Mouse (Mus musculus): ENCODE measurements around the gene Lrpprc. TPM values are rescaled to one million over a fixed set of nuclear protein-coding genes. Genes with fewer than 3 reads are reported as not detected.

Lrpprc gene
- total and polyA plus RNA-seq, 2 experiments from 2014 or later = 39.1 to 47.3 TPM

GRCm38 (mm10) chr17:84788376-84789125 is 2.0 kb downstream of the Lrpprc start:
- Histone ChIP-seq H3K4me1 (ENCODE audit: insufficient read depth, low read length) (0 out of 2 replicates have a peak, but pooled peaks cover 7% of the 10 kb centered on the region), H3K4me2 (ENCODE audit: low read depth, low read length) (no peak overlapping the region), H3K36me3 (ENCODE audit: insufficient read depth, low read length) (0 out of 2 replicates have a peak, but pooled peaks cover 6% of the 10 kb centered on the region), H3K9me3 (ENCODE audit: low read length) (no peaks in the 10 kb centered on the region), H3K27ac (no peak overlapping the region), H3K9ac (replicated peaks; ENCODE audit: low read length) (no peak overlapping the region), H3K27me3 (ENCODE audit: insufficient read depth, low read length) (no peaks in the 10 kb centered on the region), H3K4me3 (ENCODE audit: low read length) (no peak overlapping the region)
- 90% methylated on average over 20 of the region's 20 CpGs for WGBS
- no peak for TF ChIP-seq CTCF (IDR thresholded peaks at IDR 0.05; ENCODE audit: low read depth)
- ATAC-seq = no peak
- no peak for DNase-seq (ENCODE audit: low spot score)

DNA sequence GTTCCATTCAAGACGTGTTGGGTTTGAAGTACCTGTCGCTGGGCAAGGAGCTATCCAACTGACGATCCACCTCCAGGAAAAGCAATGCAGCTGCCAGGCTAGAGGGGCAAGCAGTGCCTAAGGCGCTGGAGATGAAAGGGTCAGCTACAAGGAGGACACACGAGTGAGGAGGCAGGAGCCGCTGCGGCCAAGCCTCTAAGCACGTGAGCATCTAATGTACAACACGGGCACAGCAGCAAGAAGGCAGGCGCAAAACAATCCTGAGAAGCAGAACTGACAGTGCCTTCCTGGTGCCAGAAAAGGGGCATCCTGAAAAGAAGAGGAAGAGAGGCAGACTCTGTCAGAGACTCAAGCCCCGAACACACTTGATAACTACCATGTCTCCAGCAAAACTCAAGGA is 3.1 kb downstream of the Lrpprc start:
- H3K4me3 ChIP-seq (ENCODE audit: low read length) = no peak overlapping the region
- no peak overlapping the region for H3K9ac ChIP-seq (replicated peaks; ENCODE audit: low read length)
- no peak overlapping the region for H3K27ac ChIP-seq
- ATAC-seq (no peak), DNase-seq (ENCODE audit: low spot score) (no peak)
- TF ChIP-seq CTCF (IDR thresholded peaks at IDR 0.05; ENCODE audit: low read depth) = no peak
- no peaks in the 10 kb centered on the region for H3K27me3 ChIP-seq (ENCODE audit: insufficient read depth, low read length)
- no peaks in the 10 kb centered on the region for H3K9me3 ChIP-seq (ENCODE audit: low read length)
- WGBS = 88% methylated on average over 11 of the region's 11 CpGs
- 0 out of 2 replicates have a peak, but pooled peaks cover 7% of the 10 kb centered on the region for H3K4me1 ChIP-seq (ENCODE audit: insufficient read depth, low read length)
- no peak overlapping the region for H3K4me2 ChIP-seq (ENCODE audit: low read depth, low read length)
- 0 out of 2 replicates have a peak, but pooled peaks cover 6% of the 10 kb centered on the region for H3K36me3 ChIP-seq (ENCODE audit: insufficient read depth, low read length)

- Histone ChIP-seq H3K4me3 (ENCODE audit: low read length) (no peak overlapping the region), H3K4me1 (ENCODE audit: insufficient read depth, low read length) (0 out of 2 replicates have a peak, but pooled peaks cover 7% of the 10 kb centered on the region), H3K4me2 (ENCODE audit: low read depth, low read length) (no peak overlapping the region), H3K36me3 (ENCODE audit: insufficient read depth, low read length) (0 out of 2 replicates have a peak, but pooled peaks cover 6% of the 10 kb centered on the region), H3K27me3 (ENCODE audit: insufficient read depth, low read length) (no peaks in the 10 kb centered on the region), H3K9ac (replicated peaks; ENCODE audit: low read length) (no peak overlapping the region), H3K27ac (no peak overlapping the region), H3K9me3 (ENCODE audit: low read length) (no peaks in the 10 kb centered on the region)
- ATAC-seq = no peak
- DNase-seq (ENCODE audit: low spot score) = no peak
- 89% methylated on average over 8 of the region's 8 CpGs for WGBS
- TF ChIP-seq CTCF (IDR thresholded peaks at IDR 0.05; ENCODE audit: low read depth) = no peak
Observed at GRCm38 (mm10) chr17:84786911-84787310, 3.7 kb downstream of the Lrpprc start.

GRCm38 (mm10) chr17:84785176-84785575 is 5.4 kb downstream of the Lrpprc start:
- Histone ChIP-seq H3K9ac (replicated peaks; ENCODE audit: low read length) (no peak overlapping the region), H3K9me3 (ENCODE audit: low read length) (no peaks in the 10 kb centered on the region), H3K4me2 (ENCODE audit: low read depth, low read length) (no peak overlapping the region), H3K27ac (no peak overlapping the region), H3K4me3 (ENCODE audit: low read length) (no peak overlapping the region), H3K4me1 (ENCODE audit: insufficient read depth, low read length) (0 out of 2 replicates have a peak, but pooled peaks cover 4% of the 10 kb centered on the region), H3K27me3 (ENCODE audit: insufficient read depth, low read length) (no peaks in the 10 kb centered on the region), H3K36me3 (ENCODE audit: insufficient read depth, low read length) (0 out of 2 replicates have a peak, but pooled peaks cover 6% of the 10 kb centered on the region)
- 83% methylated on average over 5 of the region's 5 CpGs for WGBS
- ATAC-seq (no peak), DNase-seq (ENCODE audit: low spot score) (no peak)
- no peak for TF ChIP-seq CTCF (IDR thresholded peaks at IDR 0.05; ENCODE audit: low read depth)

GRCm38 (mm10) chr17:84783491-84783890 is 7.1 kb downstream of the Lrpprc start:
- no peak for TF ChIP-seq CTCF (IDR thresholded peaks at IDR 0.05; ENCODE audit: low read depth)
- Histone ChIP-seq H3K9me3 (ENCODE audit: low read length) (no peaks in the 10 kb centered on the region), H3K27me3 (ENCODE audit: insufficient read depth, low read length) (no peaks in the 10 kb centered on the region), H3K4me1 (ENCODE audit: insufficient read depth, low read length) (no peaks in the 10 kb centered on the region), H3K36me3 (ENCODE audit: insufficient read depth, low read length) (0 out of 2 replicates have a peak, but pooled peaks cover 6% of the 10 kb centered on the region), H3K4me3 (ENCODE audit: low read length) (no peak overlapping the region), H3K4me2 (ENCODE audit: low read depth, low read length) (no peak overlapping the region), H3K9ac (replicated peaks; ENCODE audit: low read length) (no peak overlapping the region), H3K27ac (no peak overlapping the region)
- ATAC-seq (no peak), DNase-seq (ENCODE audit: low spot score) (no peak)
- 91% methylated on average over 5 of the region's 5 CpGs for WGBS

- Histone ChIP-seq H3K27ac (no peak overlapping the region), H3K4me2 (ENCODE audit: low read depth, low read length) (no peak overlapping the region), H3K27me3 (ENCODE audit: insufficient read depth, low read length) (no peaks in the 10 kb centered on the region), H3K4me1 (ENCODE audit: insufficient read depth, low read length) (no peaks in the 10 kb centered on the region), H3K4me3 (ENCODE audit: low read length) (no peak overlapping the region), H3K9me3 (ENCODE audit: low read length) (no peaks in the 10 kb centered on the region), H3K9ac (replicated peaks; ENCODE audit: low read length) (no peak overlapping the region), H3K36me3 (ENCODE audit: insufficient read depth, low read length) (no peaks in the 10 kb centered on the region; the same call in 1 of the 2 replicates)
- ATAC-seq = no peak
- TF ChIP-seq CTCF (IDR thresholded peaks at IDR 0.05; ENCODE audit: low read depth) = no peak
- WGBS = 98% methylated on average over 6 of the region's 6 CpGs
- DNase-seq (ENCODE audit: low spot score) = no peak
Observed at GRCm38 (mm10) chr17:84780321-84780720, 10.3 kb downstream of the Lrpprc start.

DNA sequence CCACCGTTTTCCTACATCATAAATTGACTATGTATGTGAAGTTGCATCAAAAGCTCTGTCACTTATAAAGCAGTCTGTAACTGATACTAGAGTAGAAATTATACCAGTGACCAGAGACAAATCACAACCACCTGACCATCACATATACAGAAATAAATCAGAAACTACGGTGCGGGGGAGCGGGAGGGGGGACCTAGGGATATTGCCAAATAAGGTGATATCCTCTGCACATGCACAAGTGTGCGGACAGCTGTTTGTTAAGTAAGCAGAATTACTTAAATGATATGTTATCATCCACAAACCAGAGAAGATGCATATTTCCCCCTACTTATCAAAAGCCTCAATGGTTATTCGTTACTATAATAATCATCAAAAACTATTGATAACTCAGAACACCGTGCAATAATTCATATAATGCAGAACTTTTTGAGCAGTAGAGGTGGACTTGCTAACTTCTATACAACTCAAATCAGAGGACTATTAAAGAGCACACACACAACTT is 12.1 kb downstream of the Lrpprc start:
- no peak overlapping the region for H3K9ac ChIP-seq (replicated peaks; ENCODE audit: low read length)
- H3K4me2 ChIP-seq (ENCODE audit: low read depth, low read length) = no peak overlapping the region
- no peaks in the 10 kb centered on the region for H3K9me3 ChIP-seq (ENCODE audit: low read length)
- peaks cover 7% of the 10 kb centered on the region; the same call in 1 of the 2 replicates for H3K36me3 ChIP-seq (ENCODE audit: insufficient read depth, low read length)
- WGBS = 91% methylated on average over 7 of the region's 7 CpGs
- no peaks in the 10 kb centered on the region for H3K4me1 ChIP-seq (ENCODE audit: insufficient read depth, low read length)
- DNase-seq (ENCODE audit: low spot score) (no peak), ATAC-seq (no peak)
- no peak overlapping the region for H3K27ac ChIP-seq
- H3K27me3 ChIP-seq (ENCODE audit: insufficient read depth, low read length) = no peaks in the 10 kb centered on the region
- TF ChIP-seq CTCF (IDR thresholded peaks at IDR 0.05; ENCODE audit: low read depth) = no peak
- H3K4me3 ChIP-seq (ENCODE audit: low read length) = no peak overlapping the region
